Mouse (Mus musculus) intestine, postnatal 0 days (tissue): Measurements from ENCODE around the gene Qprt. TPM values are rescaled to one million over a fixed set of nuclear protein-coding genes. Genes with fewer than 3 reads are reported as not detected.
"Not testable (repeated sequence)": the region's sequence is repeated elsewhere in the genome, so short reads cannot be mapped to it uniquely, and the experiment has no call there.

Experiments
- ATAC-seq: fragments of 200-750 bp; cut with Nextera tagmentation; 2 replicates; pipeline ENCODE4 v1.8.0; 2017; ENCODE audit warnings: mild to moderate bottlenecking, moderate TSS enrichment, moderate library complexity
- H3K27ac ChIP-seq: fragments of 300-500 bp; sonication (generic); 2 replicates; pipeline ENCODE4 v1.5.1; 2014; ENCODE audit warnings: mild to moderate bottlenecking, low read depth, low read length, moderate library complexity
- H3K27me3 ChIP-seq: fragments of 300-500 bp; sonication (generic); replicated peaks from 2 replicates; pipeline ENCODE4 v1.6.1; 2014; ENCODE audit warnings: low read length, mixed read lengths; ENCODE audit not compliant: control insufficient read depth, insufficient read depth
- H3K36me3 ChIP-seq: fragments of 300-500 bp; sonication (generic); 2 replicates; pipeline ENCODE4 v1.6.1; 2014; ENCODE audit warnings: mild to moderate bottlenecking, moderate library complexity; ENCODE audit not compliant: control insufficient read depth, insufficient read depth
- H3K4me1 ChIP-seq: fragments of 300-500 bp; sonication (generic); replicated peaks from 2 replicates; pipeline ENCODE4 v1.6.1; 2014; ENCODE audit warnings: antibody characterized with exemption, low read length, mixed read lengths; ENCODE audit not compliant: control insufficient read depth, insufficient read depth
- H3K4me2 ChIP-seq: fragments of 300-500 bp; sonication (generic); replicated peaks from 2 replicates; pipeline ENCODE4 v1.6.1; 2014; ENCODE audit warnings: low read depth, mild to moderate bottlenecking, moderate library complexity
- H3K4me3 ChIP-seq: fragments of 300-500 bp; sonication (generic); 2 replicates; pipeline ENCODE4 v1.5.1; 2014; ENCODE audit warnings: low read depth, low read length
- H3K9ac ChIP-seq: fragments of 300-500 bp; sonication (generic); 2 replicates; pipeline ENCODE4 v1.6.1; 2014; ENCODE audit warnings: mild to moderate bottlenecking, low read depth, low read length
- H3K9me3 ChIP-seq: fragments of 300-500 bp; sonication (generic); 2 replicates; pipeline ENCODE4 v1.6.1; 2016; ENCODE audit warnings: mixed run types; ENCODE audit not compliant: control insufficient read depth
- CTCF ChIP-seq: sonication (generic); IDR thresholded peaks from 2 replicates; pipeline ENCODE4 v1.5.1; 2016; ENCODE audit warnings: low read depth, mild to moderate bottlenecking, control low read depth, antibody characterized with exemption, moderate library complexity
- WGBS: fragments of 180-500 bp; shearing (Covaris S2); extraction: QIAGEN DNeasy Blood & Tissue Kit; methylation state at CpG from one replicate; pipeline ENCODE4 v1.1.7; 2014; 5-methylcytosine and 5-hydroxymethylcytosine counted together
- polyA plus RNA-seq: library from polyadenylated mRNA; unstranded; fragments of >200 nt; fragmentation: Nextera tagmentation; extraction: Ambion mirVana; gene quantifications from 2 replicates; pipeline ENCODE4 v1.2.1, GENCODE M21; 2015

The Qprt gene
- polyA plus RNA-seq, 1 experiment from 2014 or later = 2.0 TPM

GRCm38 (mm10) chr7:127091114-127091896, 30.7 kb downstream of the Qprt start, which contains the start of gene AI467606:
TSS of gene AI467606 (plus strand) at chr7:127091359.
- no peaks in the 10 kb centered on the region for H3K36me3 ChIP-seq
- TF ChIP-seq CTCF = no peak
- peak within 1 kb of the TSS; percentile 58 for H3K4me2 ChIP-seq
- no peaks in the 10 kb centered on the region for H3K9me3 ChIP-seq
- H3K9ac ChIP-seq = peak within 1 kb of the TSS; percentile 23
- H3K4me3 ChIP-seq = peak within 1 kb of the TSS; percentile 12; the same call in 1 of the 2 replicates
- peak within 1 kb of the TSS; percentile 70 for H3K27ac ChIP-seq
- peak; percentile 86 for ATAC-seq
- 41% methylated on average over 16 of the region's 16 CpGs for WGBS
- no peaks in the 10 kb centered on the region for H3K4me1 ChIP-seq
- H3K27me3 ChIP-seq = no peaks in the 10 kb centered on the region

- no peak overlapping the region for H3K27ac ChIP-seq
- H3K9me3 ChIP-seq = no peaks in the 10 kb centered on the region
- no peak overlapping the region for H3K9ac ChIP-seq
- H3K4me3 ChIP-seq = no peak overlapping the region
- no peaks in the 10 kb centered on the region for H3K27me3 ChIP-seq
- no peak for TF ChIP-seq CTCF
- no peaks in the 10 kb centered on the region for H3K36me3 ChIP-seq
- peak overlapping the region; percentile 58; the same call in 1 of the 2 replicates for H3K4me2 ChIP-seq
- ATAC-seq = no peak
- WGBS = 88% methylated on average over 20 of the region's 20 CpGs
- no peaks in the 10 kb centered on the region for H3K4me1 ChIP-seq
These were observed 31.6 kb downstream of the Qprt start for GRCm38 (mm10) chr7:127090154-127091113.

GRCm38 (mm10) chr7:127088901-127089845, 32.9 kb downstream of the Qprt start:
- Histone ChIP-seq H3K4me3 (no peak overlapping the region), H3K4me1 (no peaks in the 10 kb centered on the region), H3K27me3 (no peaks in the 10 kb centered on the region), H3K4me2 (peak overlapping the region; percentile 56), H3K27ac (no peak overlapping the region), H3K9me3 (no peaks in the 10 kb centered on the region), H3K9ac (no peak overlapping the region), H3K36me3 (no peaks in the 10 kb centered on the region)
- TF ChIP-seq CTCF = no peak
- 19% methylated on average over 27 of the region's 27 CpGs for WGBS
- no peak for ATAC-seq

- Histone ChIP-seq H3K9ac (no peak overlapping the region), H3K4me1 (no peaks in the 10 kb centered on the region), H3K36me3 (no peaks in the 10 kb centered on the region), H3K27ac (no peak overlapping the region), H3K9me3 (no peaks in the 10 kb centered on the region), H3K4me2 (no peak overlapping the region), H3K4me3 (no peak overlapping the region), H3K27me3 (no peaks in the 10 kb centered on the region)
- ATAC-seq = no peak
- WGBS = 84% methylated on average over 3 of the region's 3 CpGs
- no peak for TF ChIP-seq CTCF
These were observed 33.9 kb downstream of the Qprt start for GRCm38 (mm10) chr7:127088083-127088482.

GRCm38 (mm10) chr7:127087278-127088010, 34.6 kb downstream of the Qprt start, which contains the start of gene Zg16:
TSS of gene Zg16 (minus strand) at chr7:127087328.
- not testable (repeated sequence) for H3K4me2 ChIP-seq, ATAC-seq, H3K27me3 ChIP-seq, H3K4me1 ChIP-seq, H3K9me3 ChIP-seq, H3K9ac ChIP-seq, H3K27ac ChIP-seq, H3K4me3 ChIP-seq, H3K36me3 ChIP-seq
- 82% methylated on average over 6 of the region's 6 CpGs for WGBS

- H3K4me2 ChIP-seq, H3K27me3 ChIP-seq, H3K4me3 ChIP-seq, H3K27ac ChIP-seq, H3K9ac ChIP-seq, ATAC-seq, H3K36me3 ChIP-seq, H3K9me3 ChIP-seq, H3K4me1 ChIP-seq: not testable (repeated sequence)
- WGBS = 34% methylated on average over 6 of the region's 6 CpGs
These were observed 36.3 kb downstream of the Qprt start for GRCm38 (mm10) chr7:127085751-127086150.
